Mouse (Mus musculus) CH12.LX (cell line): Measurements from ENCODE around the gene Myef2.

Experiments
- CTCF ChIP-seq, 2 experiments: IDR thresholded peaks in 1 of 2; conservative IDR thresholded peaks in 1 of 2; 2 replicates each; pipeline ENCODE4 v1.5.1; 2011 to 2012; ENCODE audit warnings: low read depth in 2 of 2, low read length in 2 of 2, improper control_type of control experiment in 1 of 2, inconsistent platforms in 1 of 2, mild to moderate bottlenecking in 1 of 2, moderate library complexity in 1 of 2
- ELF1 ChIP-seq: IDR thresholded peaks from 2 replicates; pipeline ENCODE4 v1.6.1; 2014; ENCODE audit warnings: low read depth, mild to moderate bottlenecking, inconsistent platforms, low read length, improper control_type of control experiment
- EP300 ChIP-seq: IDR thresholded peaks from 2 replicates; pipeline ENCODE4 v1.6.1; 2011; ENCODE audit warnings: low read length, improper control_type of control experiment
- ETS1 ChIP-seq: conservative IDR thresholded peaks from 2 replicates; pipeline ENCODE4 v1.6.1; 2012; ENCODE audit warnings: low read depth, mild to moderate bottlenecking, inconsistent platforms, low read length, improper control_type of control experiment, moderate library complexity
- KAT2A ChIP-seq: IDR thresholded peaks from 2 replicates; pipeline ENCODE4 v1.6.1; 2012; ENCODE audit warnings: low read length, improper control_type of control experiment, inconsistent platforms; ENCODE audit not compliant: insufficient replicate concordance
- MAZ ChIP-seq: IDR thresholded peaks from 2 replicates; pipeline ENCODE4 v1.6.1; 2012; ENCODE audit warnings: low read depth, mild to moderate bottlenecking, inconsistent platforms, low read length, improper control_type of control experiment, moderate library complexity
- NELFE ChIP-seq: IDR thresholded peaks from 2 replicates; pipeline ENCODE4 v1.6.1; 2011; ENCODE audit warnings: low read depth, low read length, improper control_type of control experiment
- POLR2A ChIP-seq: IDR thresholded peaks from 2 replicates; pipeline ENCODE4 v1.6.1; 2011; ENCODE audit warnings: low read depth, mild to moderate bottlenecking, improper control_type of control experiment, low read length
- SIN3A ChIP-seq: IDR thresholded peaks from 2 replicates; pipeline ENCODE4 v1.6.1; 2012; ENCODE audit warnings: low read length, improper control_type of control experiment, inconsistent platforms
- TBP ChIP-seq: conservative IDR thresholded peaks from 2 replicates; pipeline ENCODE4 v1.6.1; 2011; ENCODE audit warnings: low read depth, low read length, improper control_type of control experiment
- USF1 ChIP-seq: IDR thresholded peaks from 2 replicates; pipeline ENCODE4 v1.6.1; 2014; ENCODE audit warnings: low read depth, mild to moderate bottlenecking, inconsistent platforms, low read length, improper control_type of control experiment

GRCm38 (mm10) chr2:125088757-125089156 is 34.7 kb downstream of the Myef2 start:
- TF ChIP-seq POLR2A (no peak), CTCF (conservative IDR thresholded peaks at IDR 0.05 in 1 of 2, IDR thresholded peaks at IDR 0.05 in 1 of 2; ENCODE audit: low read depth in 2 of 2, low read length in 2 of 2) (no peak), USF1 (no peak), EP300 (no peak), ETS1 (no peak), MAZ (no peak), TBP (no peak), KAT2A (no peak), NELFE (no peak), ELF1 (no peak), SIN3A (no peak)
